Mouse (Mus musculus): ENCODE data around the gene Gm20661. TPM values are rescaled to one million over a fixed set of nuclear protein-coding genes. Genes with fewer than 3 reads are reported as not detected.
"Not testable (repeated sequence)": the region's sequence is repeated elsewhere in the genome, so short reads cannot be mapped to it uniquely, and the experiment has no call there.

The Gm20661 gene
- polyA plus RNA-seq, 1 experiment from 2014 or later = 0.69 TPM

GRCm38 (mm10) chr9:108010385-108010784 lies 27.5 kb downstream of the Gm20661 start:
- no peak overlapping the region for H3K9ac ChIP-seq (ENCODE audit: low read length)
- no peaks in the 10 kb centered on the region for H3K9me3 ChIP-seq (ENCODE audit: control insufficient read depth, low read length)
- no peak overlapping the region for H3K27ac ChIP-seq (replicated peaks)
- ATAC-seq (ENCODE audit: low FRiP score, low TSS enrichment) (no peak), DNase-seq (ENCODE audit: low spot score) (no peak)
- H3K4me1 ChIP-seq (replicated peaks; ENCODE audit: control insufficient read depth, insufficient read depth) = no peaks in the 10 kb centered on the region
- no peaks in the 10 kb centered on the region for H3K27me3 ChIP-seq (ENCODE audit: control insufficient read depth, insufficient read depth, low read length)
- no peak overlapping the region for H3K4me2 ChIP-seq (replicated peaks; ENCODE audit: low read depth)
- no peak overlapping the region for H3K4me3 ChIP-seq (ENCODE audit: low read depth, low read length)
- TF ChIP-seq CTCF (IDR thresholded peaks at IDR 0.05; ENCODE audit: low read depth) (no peak), EP300 (optimal IDR thresholded peaks at IDR 0.05) (no peak)
- no peaks in the 10 kb centered on the region for H3K36me3 ChIP-seq (ENCODE audit: control insufficient read depth, insufficient read depth, low read length)

- 100% methylated on average over 2 of the region's 2 CpGs for WGBS
- not testable (repeated sequence) for H3K4me2 ChIP-seq (replicated peaks; ENCODE audit: low read depth); H3K4me3 ChIP-seq (ENCODE audit: low read depth, low read length); H3K9ac ChIP-seq (ENCODE audit: low read length); ATAC-seq (ENCODE audit: low FRiP score, low TSS enrichment); H3K4me1 ChIP-seq (replicated peaks; ENCODE audit: control insufficient read depth, insufficient read depth); H3K36me3 ChIP-seq (ENCODE audit: control insufficient read depth, insufficient read depth, low read length); H3K9me3 ChIP-seq (ENCODE audit: control insufficient read depth, low read length); H3K27ac ChIP-seq (replicated peaks); H3K27me3 ChIP-seq (ENCODE audit: control insufficient read depth, insufficient read depth, low read length); DNase-seq (ENCODE audit: low spot score)
- peak; percentile 39 for TF ChIP-seq CTCF (IDR thresholded peaks at IDR 0.05; ENCODE audit: low read depth)
Observed at GRCm38 (mm10) chr9:108013577-108013976, 30.7 kb downstream of the Gm20661 start.

DNA sequence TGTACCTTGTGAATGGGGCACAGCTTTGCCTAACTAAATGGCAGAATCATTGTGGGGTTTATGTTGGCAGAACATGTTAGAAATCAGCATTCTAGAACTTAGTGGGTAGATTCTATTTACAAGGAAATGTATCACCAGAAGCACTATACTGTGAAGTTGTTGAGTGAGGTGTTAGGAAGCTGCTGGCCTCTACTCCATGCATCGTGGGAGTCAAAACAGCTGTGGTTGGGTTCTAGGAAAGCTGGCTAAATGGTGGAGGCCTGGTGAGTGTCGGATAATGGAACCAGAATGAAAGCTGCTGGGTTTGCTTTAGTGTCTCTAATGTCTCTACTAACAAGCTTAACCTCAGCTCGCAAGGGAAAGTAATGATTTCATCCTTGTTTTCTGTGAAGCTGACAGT lies 34.3 kb downstream of the Gm20661 start:
- Histone ChIP-seq H3K36me3 (ENCODE audit: control insufficient read depth, insufficient read depth, low read length) (no peaks in the 10 kb centered on the region; the same call in 1 of the 2 replicates), H3K4me2 (replicated peaks; ENCODE audit: low read depth) (no peak overlapping the region), H3K9ac (ENCODE audit: low read length) (no peak overlapping the region), H3K4me1 (replicated peaks; ENCODE audit: control insufficient read depth, insufficient read depth) (no peaks in the 10 kb centered on the region), H3K27me3 (ENCODE audit: control insufficient read depth, insufficient read depth, low read length) (no peaks in the 10 kb centered on the region), H3K4me3 (ENCODE audit: low read depth, low read length) (no peak overlapping the region), H3K27ac (replicated peaks) (no peak overlapping the region), H3K9me3 (ENCODE audit: control insufficient read depth, low read length) (no peaks in the 10 kb centered on the region)
- DNase-seq (ENCODE audit: low spot score) = no peak
- WGBS = 80% methylated on average over 3 of the region's 3 CpGs
- TF ChIP-seq CTCF (IDR thresholded peaks at IDR 0.05; ENCODE audit: low read depth) (no peak), EP300 (optimal IDR thresholded peaks at IDR 0.05) (no peak)
- no peak for ATAC-seq (ENCODE audit: low FRiP score, low TSS enrichment)

GRCm38 (mm10) chr9:108020741-108021140 lies 37.9 kb downstream of the Gm20661 start:
- TF ChIP-seq EP300 (optimal IDR thresholded peaks at IDR 0.05) (no peak), CTCF (IDR thresholded peaks at IDR 0.05; ENCODE audit: low read depth) (no peak)
- Histone ChIP-seq H3K27me3 (ENCODE audit: control insufficient read depth, insufficient read depth, low read length) (no peaks in the 10 kb centered on the region), H3K27ac (replicated peaks) (no peak overlapping the region), H3K9ac (ENCODE audit: low read length) (no peak overlapping the region), H3K4me3 (ENCODE audit: low read depth, low read length) (no peak overlapping the region), H3K4me1 (replicated peaks; ENCODE audit: control insufficient read depth, insufficient read depth) (no peaks in the 10 kb centered on the region), H3K36me3 (ENCODE audit: control insufficient read depth, insufficient read depth, low read length) (peaks cover 4% of the 10 kb centered on the region; the same call in 1 of the 2 replicates), H3K9me3 (ENCODE audit: control insufficient read depth, low read length) (no peaks in the 10 kb centered on the region), H3K4me2 (replicated peaks; ENCODE audit: low read depth) (no peak overlapping the region)
- 91% methylated on average over 1 of the region's 1 CpGs for WGBS
- DNase-seq (ENCODE audit: low spot score) (no peak), ATAC-seq (ENCODE audit: low FRiP score, low TSS enrichment) (no peak)

GRCm38 (mm10) chr9:108023216-108023615 lies 40.4 kb downstream of the Gm20661 start:
- no peaks in the 10 kb centered on the region for H3K4me1 ChIP-seq (replicated peaks; ENCODE audit: control insufficient read depth, insufficient read depth)
- no peak overlapping the region for H3K27ac ChIP-seq (replicated peaks)
- DNase-seq (ENCODE audit: low spot score) (no peak), ATAC-seq (ENCODE audit: low FRiP score, low TSS enrichment) (no peak)
- H3K27me3 ChIP-seq (ENCODE audit: control insufficient read depth, insufficient read depth, low read length) = no peaks in the 10 kb centered on the region
- WGBS = 85% methylated on average over 3 of the region's 3 CpGs
- TF ChIP-seq EP300 (optimal IDR thresholded peaks at IDR 0.05) (no peak), CTCF (IDR thresholded peaks at IDR 0.05; ENCODE audit: low read depth) (no peak)
- H3K9ac ChIP-seq (ENCODE audit: low read length) = no peak overlapping the region
- H3K4me2 ChIP-seq (replicated peaks; ENCODE audit: low read depth) = no peak overlapping the region
- H3K9me3 ChIP-seq (ENCODE audit: control insufficient read depth, low read length) = no peaks in the 10 kb centered on the region
- H3K4me3 ChIP-seq (ENCODE audit: low read depth, low read length) = no peak overlapping the region
- peaks cover 4% of the 10 kb centered on the region; the same call in 1 of the 2 replicates for H3K36me3 ChIP-seq (ENCODE audit: control insufficient read depth, insufficient read depth, low read length)

DNA sequence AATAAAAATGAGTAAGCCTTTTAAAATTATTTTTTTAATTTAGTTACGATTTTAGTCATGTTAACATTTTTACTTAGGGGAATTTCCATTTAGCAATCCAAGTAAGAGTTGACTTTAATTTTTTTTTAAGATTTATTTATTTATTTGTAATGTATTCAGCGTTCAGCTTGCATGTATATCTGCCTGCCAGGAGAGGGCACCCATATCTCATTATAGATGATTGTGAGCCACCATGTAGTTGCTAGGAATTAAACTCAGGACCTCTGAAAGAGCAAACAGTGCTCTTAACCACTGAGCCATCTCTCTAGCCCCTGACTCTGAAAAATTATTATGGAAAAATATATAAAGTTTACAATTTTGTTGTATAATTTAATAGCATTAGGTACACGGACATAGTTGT lies 43.7 kb downstream of the Gm20661 start:
- no peak for DNase-seq (ENCODE audit: low spot score)
- H3K4me1 ChIP-seq (replicated peaks; ENCODE audit: control insufficient read depth, insufficient read depth) = no peaks in the 10 kb centered on the region
- H3K9me3 ChIP-seq (ENCODE audit: control insufficient read depth, low read length) = no peaks in the 10 kb centered on the region
- no peak overlapping the region for H3K4me3 ChIP-seq (ENCODE audit: low read depth, low read length)
- no peak overlapping the region for H3K4me2 ChIP-seq (replicated peaks; ENCODE audit: low read depth)
- H3K9ac ChIP-seq (ENCODE audit: low read length) = no peak overlapping the region
- H3K36me3 ChIP-seq (ENCODE audit: control insufficient read depth, insufficient read depth, low read length) = peaks cover 4% of the 10 kb centered on the region; the same call in 1 of the 2 replicates
- no peaks in the 10 kb centered on the region for H3K27me3 ChIP-seq (ENCODE audit: control insufficient read depth, insufficient read depth, low read length)
- TF ChIP-seq CTCF (IDR thresholded peaks at IDR 0.05; ENCODE audit: low read depth) (peak; percentile 53), EP300 (optimal IDR thresholded peaks at IDR 0.05) (no peak)
- WGBS = 94% methylated on average over 3 of the region's 3 CpGs
- no peak for ATAC-seq (ENCODE audit: low FRiP score, low TSS enrichment)
- H3K27ac ChIP-seq (replicated peaks) = no peak overlapping the region

Measured in stomach, postnatal 0 days (tissue).